In the genomic region with DNA sequence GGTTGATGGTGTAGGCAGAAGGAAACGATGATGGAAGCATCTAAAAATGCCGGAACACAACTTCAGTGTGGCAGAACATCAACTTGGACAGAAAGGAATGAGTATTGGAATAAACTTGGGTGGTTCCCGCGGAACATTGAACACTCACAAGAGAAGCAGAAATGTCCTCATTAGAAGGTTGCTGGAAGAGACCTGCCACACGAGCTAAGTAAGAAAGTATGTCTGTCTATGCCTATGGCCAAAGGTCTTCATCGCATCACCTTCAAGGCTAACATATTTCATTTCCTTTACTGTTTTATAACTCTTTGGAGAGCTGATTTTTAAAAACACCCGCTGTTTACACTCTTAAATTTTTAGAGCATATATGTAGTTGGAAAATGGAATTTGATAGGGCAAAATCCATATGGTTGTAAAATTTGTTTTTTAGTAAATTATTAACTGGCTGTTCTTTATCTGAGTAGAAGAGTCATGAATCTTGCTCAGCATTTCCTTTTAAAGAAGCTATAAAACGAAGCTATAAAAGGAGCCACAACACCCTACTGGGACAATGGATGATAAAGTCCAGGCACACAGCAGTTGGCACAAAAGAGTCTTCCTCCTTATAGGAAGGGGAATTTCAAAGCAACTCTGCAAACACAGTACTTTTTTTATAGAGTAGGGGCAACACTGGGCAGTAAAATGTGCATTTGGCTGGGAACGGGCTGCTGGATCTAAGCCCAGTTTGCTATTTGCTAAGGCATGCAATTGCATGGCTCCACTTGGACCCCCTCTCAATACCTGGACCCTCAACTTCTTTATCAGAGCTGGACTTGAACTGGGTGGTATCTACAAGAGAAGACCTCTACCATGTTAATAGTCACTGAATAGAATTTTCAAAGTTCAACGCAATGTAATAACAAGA, we compare ENCODE assay signal across 10 mouse cellular contexts.
"Had no signal": no experiment of that assay in that cellular context is flagged by ENCODE, and none has a peak within 500 bp of the region (broad histone marks: within the 10 kb centered on the region; RNA-seq: fewer than 3 reads in every experiment).

No protein-coding gene starts in this region.

- H3K9ac ChIP-seq: liver, embryonic 13.5 days; midbrain, embryonic 12.5 days; neural tube, embryonic 13.5 days had no signal

- H3K9me3 ChIP-seq: liver, embryonic 13.5 days; midbrain, embryonic 12.5 days; neural tube, embryonic 13.5 days had no signal

- H3K27ac ChIP-seq: liver, embryonic 13.5 days; midbrain, embryonic 12.5 days; neural tube, embryonic 13.5 days had no signal

- H3K4me3 ChIP-seq: liver, embryonic 13.5 days; midbrain, embryonic 12.5 days; neural tube, embryonic 13.5 days had no signal

- H3K4me1 ChIP-seq: midbrain, embryonic 12.5 days; neural tube, embryonic 13.5 days had no signal

- ATAC-seq: midbrain, embryonic 16.5 days had no signal

- DNase-seq: kidney, adult 9 months; kidney, postnatal 10 days; kidney, postnatal 4 days; liver; liver, embryonic 13.5 days; lung, adult 18-20 months; right cerebral cortex, postnatal 14 days had no signal

- H3K27me3 ChIP-seq: liver, embryonic 13.5 days; midbrain, embryonic 12.5 days; neural tube, embryonic 13.5 days had no signal

- H3K4me2 ChIP-seq: liver, embryonic 13.5 days; midbrain, embryonic 12.5 days; neural tube, embryonic 13.5 days had no signal

- H3K36me3 ChIP-seq: liver, embryonic 13.5 days; midbrain, embryonic 12.5 days; neural tube, embryonic 13.5 days had no signal
